Mouse (Mus musculus): ENCODE measurements around the gene Zfp385b. TPM values are rescaled to one million over a fixed set of nuclear protein-coding genes. Genes with fewer than 3 reads are reported as not detected.

Zfp385b gene
- polyA plus RNA-seq, 1 experiment from 2014 or later = 0.85 TPM

- Histone ChIP-seq H3K27ac (replicated peaks) (no peak overlapping the region), H3K4me3 (no peak overlapping the region), H3K36me3 (replicated peaks) (no peaks in the 10 kb centered on the region), H3K27me3 (replicated peaks; ENCODE audit: low read depth, poor library complexity, severe bottlenecking) (no peaks in the 10 kb centered on the region), H3K4me1 (no peaks in the 10 kb centered on the region), H3K9me3 (no peaks in the 10 kb centered on the region)
- WGBS = 78% methylated on average over 5 of the region's 5 CpGs
- DNase-seq (ENCODE audit: low spot score) = no peak
These were observed 137.7 kb downstream of the Zfp385b start for GRCm38 (mm10) chr2:77681741-77682140.

- DNase-seq (ENCODE audit: low spot score) = no peak
- no peaks in the 10 kb centered on the region for H3K27me3 ChIP-seq (replicated peaks; ENCODE audit: low read depth, poor library complexity, severe bottlenecking)
- H3K4me1 ChIP-seq = no peaks in the 10 kb centered on the region
- no peak overlapping the region for H3K27ac ChIP-seq (replicated peaks)
- H3K4me3 ChIP-seq = no peak overlapping the region
- WGBS = 90% methylated on average over 10 of the region's 10 CpGs
- no peaks in the 10 kb centered on the region for H3K9me3 ChIP-seq
- H3K36me3 ChIP-seq (replicated peaks) = no peaks in the 10 kb centered on the region
These were observed 145.7 kb downstream of the Zfp385b start for GRCm38 (mm10) chr2:77673770-77674169.

- WGBS = 91% methylated on average over 5 of the region's 5 CpGs
- Histone ChIP-seq H3K9me3 (no peaks in the 10 kb centered on the region), H3K36me3 (replicated peaks) (no peaks in the 10 kb centered on the region), H3K4me1 (no peaks in the 10 kb centered on the region), H3K4me3 (no peak overlapping the region), H3K27ac (replicated peaks) (no peak overlapping the region), H3K27me3 (replicated peaks; ENCODE audit: low read depth, poor library complexity, severe bottlenecking) (no peaks in the 10 kb centered on the region)
- no peak for DNase-seq (ENCODE audit: low spot score)
These were observed 147.1 kb downstream of the Zfp385b start for GRCm38 (mm10) chr2:77672215-77672905.

GRCm38 (mm10) chr2:77662171-77662570 lies 157.3 kb downstream of the Zfp385b start:
- H3K27ac ChIP-seq (replicated peaks) = no peak overlapping the region
- DNase-seq (ENCODE audit: low spot score) = no peak
- H3K4me1 ChIP-seq = no peaks in the 10 kb centered on the region
- 71% methylated on average over 5 of the region's 5 CpGs for WGBS
- no peaks in the 10 kb centered on the region for H3K27me3 ChIP-seq (replicated peaks; ENCODE audit: low read depth, poor library complexity, severe bottlenecking)
- no peaks in the 10 kb centered on the region for H3K36me3 ChIP-seq (replicated peaks)
- H3K9me3 ChIP-seq = no peaks in the 10 kb centered on the region
- no peak overlapping the region for H3K4me3 ChIP-seq

GRCm38 (mm10) chr2:77653686-77654085 lies 165.8 kb downstream of the Zfp385b start:
- WGBS = 93% methylated on average over 2 of the region's 2 CpGs
- DNase-seq (ENCODE audit: low spot score) = no peak

GRCm38 (mm10) chr2:77641521-77642170 lies 177.8 kb downstream of the Zfp385b start:
- H3K27ac ChIP-seq (replicated peaks) = no peak overlapping the region
- no peaks in the 10 kb centered on the region for H3K36me3 ChIP-seq (replicated peaks)
- 87% methylated on average over 8 of the region's 8 CpGs for WGBS
- H3K9me3 ChIP-seq = no peaks in the 10 kb centered on the region
- H3K4me3 ChIP-seq = no peak overlapping the region
- no peak for DNase-seq (ENCODE audit: low spot score)
- no peaks in the 10 kb centered on the region for H3K27me3 ChIP-seq (replicated peaks; ENCODE audit: low read depth, poor library complexity, severe bottlenecking)
- H3K4me1 ChIP-seq = no peaks in the 10 kb centered on the region

More at GRCm38 (mm10) chr2:77653686-77654085, 165.8 kb downstream of the Zfp385b start:
- no peak overlapping the region for H3K27ac ChIP-seq (replicated peaks)
- no peak overlapping the region for H3K4me3 ChIP-seq
- H3K4me1 ChIP-seq = no peaks in the 10 kb centered on the region
- H3K27me3 ChIP-seq (replicated peaks; ENCODE audit: low read depth, poor library complexity, severe bottlenecking) = no peaks in the 10 kb centered on the region
- no peaks in the 10 kb centered on the region for H3K9me3 ChIP-seq
- no peaks in the 10 kb centered on the region for H3K36me3 ChIP-seq (replicated peaks)

- no peak overlapping the region for H3K4me3 ChIP-seq
- DNase-seq (ENCODE audit: low spot score) = no peak
- no peak overlapping the region for H3K27ac ChIP-seq (replicated peaks)
- 90% methylated on average over 5 of the region's 5 CpGs for WGBS
- H3K36me3 ChIP-seq (replicated peaks) = no peaks in the 10 kb centered on the region
- H3K9me3 ChIP-seq = no peaks in the 10 kb centered on the region
- H3K4me1 ChIP-seq = no peaks in the 10 kb centered on the region
- H3K27me3 ChIP-seq (replicated peaks; ENCODE audit: low read depth, poor library complexity, severe bottlenecking) = no peaks in the 10 kb centered on the region
These were observed 179.4 kb downstream of the Zfp385b start for GRCm38 (mm10) chr2:77639993-77640392.

- H3K27me3 ChIP-seq (replicated peaks; ENCODE audit: low read depth, poor library complexity, severe bottlenecking) = no peaks in the 10 kb centered on the region
- WGBS = 84% methylated on average over 3 of the region's 3 CpGs
- H3K4me1 ChIP-seq = no peaks in the 10 kb centered on the region
- no peaks in the 10 kb centered on the region for H3K36me3 ChIP-seq (replicated peaks)
- H3K9me3 ChIP-seq = no peaks in the 10 kb centered on the region
- no peak for DNase-seq (ENCODE audit: low spot score)
- H3K4me3 ChIP-seq = no peak overlapping the region
- no peak overlapping the region for H3K27ac ChIP-seq (replicated peaks)
These were observed 187.8 kb downstream of the Zfp385b start for GRCm38 (mm10) chr2:77631606-77632005.

GRCm38 (mm10) chr2:77627622-77628231 lies 191.7 kb downstream of the Zfp385b start:
- no peak overlapping the region for H3K4me3 ChIP-seq
- H3K27ac ChIP-seq (replicated peaks) = no peak overlapping the region
- 80% methylated on average over 3 of the region's 3 CpGs for WGBS
- H3K36me3 ChIP-seq (replicated peaks) = no peaks in the 10 kb centered on the region
- DNase-seq (ENCODE audit: low spot score) = no peak
- no peaks in the 10 kb centered on the region for H3K4me1 ChIP-seq
- no peaks in the 10 kb centered on the region for H3K9me3 ChIP-seq
- H3K27me3 ChIP-seq (replicated peaks; ENCODE audit: low read depth, poor library complexity, severe bottlenecking) = no peaks in the 10 kb centered on the region

GRCm38 (mm10) chr2:77618686-77619085 lies 200.8 kb downstream of the Zfp385b start:
- Histone ChIP-seq H3K4me1 (no peaks in the 10 kb centered on the region), H3K9me3 (no peaks in the 10 kb centered on the region), H3K27me3 (replicated peaks; ENCODE audit: low read depth, poor library complexity, severe bottlenecking) (no peaks in the 10 kb centered on the region), H3K27ac (replicated peaks) (no peak overlapping the region), H3K4me3 (no peak overlapping the region), H3K36me3 (replicated peaks) (no peaks in the 10 kb centered on the region)
- 85% methylated on average over 4 of the region's 4 CpGs for WGBS
- DNase-seq (ENCODE audit: low spot score) = no peak

- no peaks in the 10 kb centered on the region; the same call in 1 of the 2 replicates for H3K4me1 ChIP-seq
- 82% methylated on average over 7 of the region's 7 CpGs for WGBS
- no peaks in the 10 kb centered on the region for H3K9me3 ChIP-seq
- H3K27me3 ChIP-seq (replicated peaks; ENCODE audit: low read depth, poor library complexity, severe bottlenecking) = no peaks in the 10 kb centered on the region
- no peak overlapping the region for H3K27ac ChIP-seq (replicated peaks)
- no peaks in the 10 kb centered on the region for H3K36me3 ChIP-seq (replicated peaks)
- no peak overlapping the region for H3K4me3 ChIP-seq
- no peak for DNase-seq (ENCODE audit: low spot score)
These were observed 209.0 kb downstream of the Zfp385b start for GRCm38 (mm10) chr2:77610303-77610991.

- no peaks in the 10 kb centered on the region for H3K9me3 ChIP-seq
- no peak overlapping the region for H3K4me3 ChIP-seq
- WGBS = 88% methylated on average over 5 of the region's 5 CpGs
- no peaks in the 10 kb centered on the region for H3K36me3 ChIP-seq (replicated peaks)
- H3K4me1 ChIP-seq = no peaks in the 10 kb centered on the region; the same call in 1 of the 2 replicates
- no peak overlapping the region for H3K27ac ChIP-seq (replicated peaks)
- no peaks in the 10 kb centered on the region for H3K27me3 ChIP-seq (replicated peaks; ENCODE audit: low read depth, poor library complexity, severe bottlenecking)
- no peak for DNase-seq (ENCODE audit: low spot score)
These were observed 210.0 kb downstream of the Zfp385b start for GRCm38 (mm10) chr2:77609452-77609851.
